Mouse (Mus musculus) gastrocnemius, postnatal 10 days (tissue): ENCODE measurements at regions not wholly inside any gene's neighbourhood (a gene's known extent, or its start where the extent isn't known, plus 50 kb on each side); places are given as distances from the start of the nearest gene placed in this dataset.

Experiments
- DNase-seq: peaks from one replicate; pipeline ENCODE4 v3.0.0; 2021; ENCODE audit warnings: mixed read lengths

DNA sequence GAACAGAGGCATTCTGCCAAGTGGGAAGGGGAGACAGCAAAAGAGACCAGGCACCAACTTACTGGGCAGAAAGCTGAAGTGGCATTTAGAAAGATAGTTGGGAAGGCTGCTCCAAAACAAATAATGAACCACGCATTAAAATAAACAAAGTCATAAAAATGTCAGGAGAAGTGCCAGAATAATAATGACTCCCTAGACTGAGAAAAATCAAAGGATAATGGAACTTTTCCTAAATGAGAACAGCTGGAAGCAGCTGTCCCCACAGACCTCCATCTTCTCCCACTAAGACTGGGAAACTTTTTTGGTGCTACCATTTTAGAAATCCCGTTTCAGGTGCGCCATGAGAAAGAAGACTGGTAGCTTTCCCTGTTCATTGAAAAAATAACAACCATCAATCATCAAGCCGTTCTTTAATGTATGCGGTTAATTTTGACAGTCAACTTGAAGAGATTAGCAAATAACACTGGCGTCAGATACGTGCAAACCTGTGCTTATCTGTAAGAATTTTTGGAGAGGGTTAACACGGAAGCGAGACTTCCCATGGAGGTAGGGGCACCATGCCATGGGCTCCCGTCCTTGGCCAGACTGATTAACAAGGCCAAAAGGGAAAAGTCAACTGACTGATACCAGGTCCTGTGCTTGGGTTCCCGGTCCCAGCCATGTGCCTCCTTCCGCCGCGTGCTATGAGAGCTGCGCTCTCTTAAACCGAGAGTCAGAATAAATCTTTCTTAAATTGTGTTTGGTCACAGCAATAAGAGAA lies 286.1 kb upstream of the Id4 start:
- no peak for DNase-seq

DNA sequence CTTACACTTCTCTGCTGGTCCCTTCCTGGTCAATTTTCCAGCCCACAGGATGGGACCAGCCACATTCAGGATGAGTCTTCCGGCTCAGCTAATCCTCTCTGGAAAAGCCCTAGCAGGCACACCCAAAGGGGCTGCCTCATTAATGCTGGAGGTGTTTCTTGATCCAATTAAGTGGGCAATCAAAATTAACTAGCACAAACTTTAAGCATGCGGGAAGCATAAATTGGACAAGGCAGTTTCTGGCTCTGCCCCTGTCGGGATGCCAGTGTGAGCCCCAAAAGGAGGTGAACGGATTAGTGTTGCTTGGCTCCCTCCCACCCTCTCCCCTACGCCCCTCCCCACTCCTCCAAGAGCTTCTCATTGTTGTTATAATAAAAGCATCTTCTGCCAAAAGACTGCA lies 262.5 kb upstream of the Id4 start:
- no peak for DNase-seq

DNA sequence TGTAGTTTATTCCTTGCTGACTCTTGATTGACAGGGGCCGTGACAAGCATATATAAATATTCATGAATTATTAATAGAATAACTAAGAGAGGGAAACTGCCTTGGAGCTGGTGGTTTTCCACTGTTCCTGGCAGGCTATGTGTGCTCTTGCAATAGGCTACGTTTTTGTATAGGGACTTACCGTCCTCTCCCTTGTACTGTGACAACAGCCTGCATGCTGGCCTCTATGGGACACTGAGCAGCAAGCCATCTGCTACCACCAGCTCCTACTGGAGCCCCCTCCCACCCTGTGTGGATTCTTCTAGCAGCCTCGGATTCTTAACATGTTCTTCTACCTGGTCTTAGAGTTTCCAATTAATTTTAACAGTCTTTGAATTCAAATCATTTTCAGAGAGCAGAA lies 261.6 kb upstream of the Id4 start:
- no peak for DNase-seq

DNA sequence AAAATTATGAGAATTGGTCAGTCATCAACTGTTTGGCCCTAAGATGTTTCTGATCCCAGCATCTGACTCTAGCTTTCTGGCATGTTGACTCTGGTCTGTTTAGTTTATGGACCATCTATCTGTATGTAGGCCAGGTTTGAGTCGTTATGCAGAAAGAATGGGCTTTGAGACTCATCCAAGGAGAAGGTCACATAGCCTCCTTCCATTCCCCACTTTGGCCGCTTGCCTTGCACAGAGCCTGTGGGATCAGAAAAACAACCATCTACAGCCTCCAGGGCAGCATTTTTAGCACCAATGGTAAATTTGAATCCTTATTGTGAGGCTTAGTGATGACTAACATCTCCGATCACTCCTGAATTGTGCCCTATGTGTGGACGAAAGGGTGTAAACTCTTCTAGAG lies 257.9 kb upstream of the Id4 start:
- peak; percentile 17 for DNase-seq

DNA sequence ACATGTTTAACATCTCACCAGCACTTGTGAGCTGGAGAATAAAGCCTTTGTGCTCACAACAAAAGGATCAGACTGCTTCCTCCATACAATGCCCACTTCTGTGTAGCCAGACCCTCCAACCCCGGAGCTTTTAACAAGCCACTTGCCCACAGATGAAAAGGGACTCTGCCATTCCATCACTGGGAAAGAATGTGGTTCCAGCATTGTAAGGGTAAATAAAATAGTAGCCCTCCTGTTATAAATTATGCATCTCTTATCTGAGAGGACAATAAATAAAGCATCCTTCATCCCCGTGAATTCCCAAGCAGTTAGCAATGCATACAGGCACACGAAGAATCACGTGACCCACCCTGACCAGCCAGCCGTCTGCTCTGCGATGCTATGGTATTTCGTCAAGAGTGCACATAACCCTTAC lies 247.7 kb upstream of the Id4 start:
- DNase-seq = no peak

DNA sequence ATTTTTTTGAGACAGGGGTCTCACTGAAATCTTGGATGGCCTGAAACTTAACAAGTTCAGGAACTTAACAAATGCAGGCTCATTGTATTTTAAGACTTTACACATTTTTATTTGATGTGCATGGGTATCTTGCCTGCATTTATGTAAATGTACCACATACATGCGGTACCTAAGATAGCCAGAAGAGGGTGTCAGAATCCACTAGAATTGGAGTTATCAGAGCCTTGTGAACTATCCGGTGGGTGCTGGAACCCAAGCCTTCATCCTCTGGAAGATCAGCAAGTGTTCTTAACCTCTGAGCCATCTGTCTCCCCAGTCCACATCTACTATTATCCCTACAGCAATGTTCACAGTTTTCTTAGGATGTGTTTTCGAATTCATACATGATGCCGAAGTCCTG lies 245.7 kb upstream of the Id4 start:
- DNase-seq = no peak

DNA sequence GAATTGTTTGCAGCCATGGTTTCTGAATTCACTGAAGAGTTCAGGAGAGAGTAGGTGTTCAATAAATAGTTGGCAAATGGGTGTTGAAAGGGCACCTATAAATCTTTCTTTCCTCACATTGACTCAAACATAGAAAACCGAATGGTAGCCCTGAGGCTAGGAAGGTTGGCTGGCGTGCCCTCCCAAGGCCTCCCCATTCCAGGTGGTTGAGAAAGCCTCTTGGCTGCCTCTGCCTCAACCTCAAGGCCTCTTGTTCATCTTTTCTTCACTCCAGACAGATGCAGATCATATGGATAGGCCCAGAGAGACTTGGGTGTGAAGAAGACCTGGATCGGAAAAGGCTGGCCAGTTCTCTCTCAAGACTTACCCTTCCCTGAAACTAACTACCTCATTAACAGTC lies 245.0 kb upstream of the Id4 start:
- no peak for DNase-seq

DNA sequence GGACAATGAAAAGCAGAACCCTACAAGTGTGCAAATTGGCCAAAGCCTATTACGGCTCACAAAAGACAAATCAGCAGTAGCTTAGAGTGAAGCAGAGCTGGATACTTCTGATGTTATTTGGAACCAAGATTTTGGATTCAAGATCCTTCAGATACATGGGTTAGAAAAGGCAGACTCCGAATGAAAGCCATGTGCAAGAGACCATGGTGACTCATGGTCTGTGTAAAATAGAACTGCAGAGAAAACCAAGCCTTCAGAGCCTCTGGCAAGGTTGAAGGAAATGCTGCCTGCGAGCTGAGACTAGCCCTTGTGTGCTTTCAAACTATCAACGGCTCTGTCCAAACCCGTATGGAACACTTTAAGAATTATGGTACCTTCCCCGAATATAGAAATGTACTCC lies 244.4 kb upstream of the Id4 start:
- DNase-seq = no peak

DNA sequence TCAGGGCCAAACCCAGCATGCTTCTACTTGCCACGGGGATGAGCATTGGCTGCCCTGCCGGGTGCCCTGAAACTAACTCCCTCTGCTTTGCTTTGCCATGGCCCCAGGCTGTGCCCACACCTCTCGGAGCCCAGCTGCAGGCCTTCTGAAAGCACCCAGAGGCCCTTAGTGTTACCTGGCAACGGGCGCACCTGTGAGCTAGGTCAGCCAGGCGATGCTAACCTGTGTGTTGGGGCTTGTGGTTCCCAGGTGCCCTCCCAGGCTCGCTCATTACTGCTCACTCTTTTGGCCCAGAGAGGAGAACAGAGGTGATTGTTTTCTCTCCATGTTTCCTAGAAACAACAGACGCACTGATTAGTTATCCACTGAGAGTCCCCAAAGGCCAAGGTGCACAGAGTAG lies 243.4 kb upstream of the Id4 start:
- no peak for DNase-seq

DNA sequence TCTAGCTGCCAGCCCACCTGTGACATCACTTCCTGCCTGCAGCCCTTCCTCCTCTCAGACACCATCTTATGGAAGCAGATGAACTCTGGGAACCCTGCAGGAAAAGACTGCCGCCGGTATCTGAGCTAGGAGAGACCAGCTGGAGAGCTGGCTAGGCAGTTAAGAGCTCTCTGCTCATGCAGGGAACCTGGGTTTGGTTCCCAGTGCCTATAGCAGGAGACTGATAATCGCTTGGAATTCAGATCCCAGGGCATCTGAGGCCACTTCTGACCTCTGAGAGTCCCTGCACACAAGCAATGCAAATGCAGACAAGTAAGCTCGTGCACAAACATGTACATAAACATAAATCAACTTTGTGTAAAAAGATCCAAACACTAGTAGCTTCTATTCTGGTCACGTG lies 242.4 kb upstream of the Id4 start:
- no peak for DNase-seq

DNA sequence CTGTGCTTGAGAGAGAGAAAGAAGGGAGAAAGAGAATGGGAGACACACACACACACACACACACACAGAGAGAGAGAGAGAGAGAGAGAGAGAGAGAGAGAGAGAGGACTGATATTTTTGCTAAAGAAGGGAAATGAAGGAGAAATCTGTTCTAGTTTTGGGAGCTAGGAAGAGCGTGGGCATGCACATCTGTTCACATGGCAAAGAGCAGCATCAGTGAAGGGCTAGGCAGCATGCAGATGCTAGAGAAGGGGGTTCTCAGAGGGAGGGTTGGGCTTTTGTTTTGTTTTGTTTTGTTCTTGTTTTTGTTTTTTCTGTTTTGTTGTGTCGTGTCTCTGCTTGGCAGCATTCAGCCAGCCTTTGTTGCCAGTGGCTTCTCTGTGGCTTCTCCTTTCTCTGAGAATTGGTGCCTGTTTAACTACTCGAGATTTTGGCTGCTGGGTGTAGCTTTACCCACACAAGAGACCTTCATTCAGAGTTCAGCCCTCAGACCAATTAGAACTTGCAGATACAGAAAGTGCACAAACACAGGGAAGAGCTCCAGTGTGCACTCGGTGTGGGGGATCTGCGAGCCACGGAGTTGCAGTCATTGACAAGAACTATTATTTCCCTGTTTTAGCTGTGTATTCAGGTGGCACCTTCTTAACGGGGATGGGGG lies 237.9 kb upstream of the Id4 start:
- DNase-seq = no peak

DNA sequence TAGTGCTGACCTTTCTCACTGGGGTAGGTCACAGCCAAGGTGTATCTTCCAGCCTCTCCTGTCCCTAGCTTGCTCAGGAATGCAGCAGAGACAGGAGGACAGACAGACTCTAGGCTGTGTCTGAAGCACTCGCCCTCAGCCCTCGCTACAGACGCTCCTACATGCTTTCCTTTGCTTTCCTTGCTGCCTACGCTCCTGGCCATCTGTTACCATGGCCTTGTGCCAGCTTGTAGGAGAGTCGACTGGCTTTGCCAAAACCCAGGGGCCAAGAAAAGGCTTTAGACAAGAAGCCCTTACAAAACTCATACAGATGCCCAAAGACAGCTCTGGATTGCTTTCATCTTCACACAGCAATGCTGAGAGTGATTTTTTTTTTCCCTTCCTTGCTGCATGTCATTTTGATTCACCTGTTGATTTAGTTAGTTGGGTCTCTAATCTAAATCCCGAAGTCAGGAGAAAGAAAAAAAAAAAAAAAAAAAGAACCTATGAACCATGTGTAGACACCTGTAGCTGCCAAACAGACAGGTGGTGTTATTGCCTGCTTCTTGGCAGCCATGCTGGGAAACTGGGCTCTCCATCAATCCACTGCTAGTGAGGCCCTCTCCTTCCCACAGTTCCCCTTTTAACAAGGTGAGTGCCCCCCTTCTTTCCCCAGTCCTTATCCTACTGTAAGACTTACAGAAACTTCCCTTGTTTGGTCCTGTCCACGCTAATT lies 233.1 kb upstream of the Id4 start:
- peak; percentile 42 for DNase-seq

DNA sequence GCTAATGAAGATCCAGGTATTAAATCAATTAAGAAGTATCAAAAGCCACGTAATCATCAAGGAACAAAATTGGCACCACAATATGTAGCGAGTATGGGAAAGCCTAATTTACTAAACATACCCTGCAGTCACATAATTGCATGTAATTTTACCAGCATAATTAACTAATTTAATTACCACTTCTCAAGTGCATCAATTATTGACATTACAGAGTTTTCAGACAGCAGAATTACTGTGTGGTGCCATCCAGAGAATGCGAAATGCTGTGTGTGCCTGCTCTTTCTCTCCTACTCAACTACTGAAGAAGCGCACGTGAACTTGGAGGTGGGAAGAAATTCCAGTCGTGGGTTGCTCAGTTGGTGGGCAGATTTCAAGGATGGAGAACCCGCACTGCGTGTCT lies 229.5 kb upstream of the Id4 start:
- DNase-seq = no peak

DNA sequence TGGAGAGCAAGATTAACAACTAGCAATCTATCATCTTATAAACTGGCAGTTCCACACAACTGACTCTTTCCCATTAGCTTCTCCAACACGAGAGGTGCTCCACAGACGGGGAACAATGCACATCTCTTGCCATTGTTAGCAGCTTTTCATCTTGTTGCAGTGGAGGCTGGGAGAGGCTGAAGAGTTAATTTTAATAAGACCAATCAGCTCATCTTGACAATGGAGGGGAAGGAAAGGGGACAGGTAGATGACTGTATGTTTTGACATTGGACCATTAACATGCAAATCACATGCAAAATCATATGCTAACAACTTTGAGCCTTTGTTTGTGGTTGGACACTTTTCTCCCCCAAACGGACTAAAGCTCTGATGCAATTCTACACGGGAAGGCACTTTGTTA lies 218.9 kb upstream of the Id4 start:
- DNase-seq = no peak

DNA sequence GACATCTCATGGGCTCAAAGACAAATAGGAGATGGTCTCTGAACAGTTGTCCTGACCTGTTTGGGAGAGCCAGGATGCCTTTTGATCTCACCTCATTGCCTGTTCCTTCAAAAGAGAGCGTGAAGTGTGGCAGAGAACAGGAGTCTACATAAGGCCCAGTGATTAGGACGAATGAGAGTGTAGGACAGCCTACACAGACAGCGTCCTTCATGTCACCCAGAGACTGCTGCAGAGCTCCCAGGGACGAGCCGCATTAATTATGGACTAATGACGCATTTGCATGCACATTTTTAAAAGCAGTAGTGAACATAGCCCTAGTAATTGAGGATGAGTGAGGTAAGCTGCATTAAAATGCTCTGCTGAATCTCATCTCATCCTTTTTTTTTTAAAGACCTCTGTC lies 218.5 kb upstream of the Id4 start:
- DNase-seq = no peak

DNA sequence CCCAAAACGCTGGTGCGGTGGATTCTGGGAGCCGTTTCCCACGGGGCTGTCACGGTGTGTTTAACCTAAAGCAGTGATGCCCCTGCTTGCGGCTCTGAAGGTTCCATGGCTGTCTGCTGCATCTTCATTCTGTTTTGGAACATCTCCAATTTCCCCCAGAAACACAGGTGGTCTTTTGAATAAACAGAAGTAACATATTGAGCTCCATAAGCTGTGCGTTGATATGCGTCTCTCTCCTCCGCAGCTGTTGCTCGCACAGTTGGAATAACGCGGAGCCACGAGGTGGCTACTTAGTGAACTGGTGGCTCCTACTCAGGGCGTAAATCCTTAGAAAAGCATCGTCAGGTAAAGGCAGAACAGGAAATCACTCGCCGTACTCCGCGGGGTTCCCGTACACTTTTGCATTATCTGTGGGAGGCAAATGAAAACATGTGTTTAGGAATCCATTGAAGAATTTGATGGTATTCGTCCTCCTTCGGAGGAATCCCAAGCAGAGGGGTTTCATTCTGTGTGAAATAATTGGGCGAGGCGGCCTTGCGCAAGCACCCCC lies 214.8 kb upstream of the Id4 start:
- no peak for DNase-seq

DNA sequence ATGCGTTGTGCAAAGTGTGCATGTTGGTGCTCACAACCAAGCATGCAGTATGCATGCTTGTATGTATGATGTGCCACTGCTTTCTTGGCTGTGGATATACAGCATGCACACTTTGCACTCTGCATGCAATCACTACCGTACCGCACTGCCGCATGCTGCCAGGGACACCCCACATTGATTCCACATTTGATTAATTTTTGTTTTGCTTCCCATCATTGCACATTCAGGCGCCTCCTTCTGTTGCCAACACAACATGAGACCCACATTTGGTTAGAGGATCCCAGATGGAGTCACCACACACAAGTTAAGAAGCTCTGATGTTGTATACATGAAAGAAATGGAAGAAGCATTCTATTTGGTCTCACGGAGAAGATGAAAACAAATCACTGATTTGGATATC lies 211.2 kb upstream of the Id4 start:
- DNase-seq = no peak

DNA sequence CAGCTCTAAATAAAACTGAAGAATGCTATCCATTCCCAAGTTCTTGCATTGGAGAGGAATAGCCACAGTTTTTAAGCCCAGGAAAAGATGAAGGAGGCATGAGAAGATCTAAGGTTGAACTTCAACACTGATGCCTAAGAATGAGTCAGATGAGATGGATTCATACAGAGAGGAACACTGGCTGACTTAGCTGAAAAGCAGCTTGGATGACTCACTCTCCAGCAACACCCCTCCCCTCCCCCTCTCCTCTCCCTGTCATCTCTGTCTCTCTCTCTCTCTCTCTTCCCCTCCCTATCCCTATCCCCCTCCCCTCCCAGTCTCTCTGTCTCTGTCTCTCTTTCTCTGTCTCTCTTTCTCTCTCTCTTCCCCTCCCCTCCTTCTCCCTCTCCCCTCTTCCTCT lies 186.4 kb upstream of the Id4 start:
- no peak for DNase-seq

DNA sequence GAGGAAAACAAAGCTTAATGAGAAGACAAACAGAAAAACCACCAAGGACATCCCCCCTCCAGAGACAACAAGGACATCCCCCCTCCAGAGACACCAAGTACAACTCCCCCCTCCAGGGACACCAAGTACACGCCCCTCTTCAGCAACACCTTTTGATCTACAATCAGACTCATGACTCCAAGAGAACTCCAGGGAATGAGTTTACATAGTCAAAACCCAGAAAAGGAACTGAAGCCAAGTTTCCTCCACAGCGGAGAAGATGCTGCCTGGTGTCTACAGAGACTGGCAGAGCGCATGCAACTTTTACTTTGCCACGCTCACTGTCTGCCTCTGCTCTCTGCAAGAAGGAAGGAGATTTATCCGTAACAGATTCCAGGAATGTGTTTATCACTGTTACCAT lies 185.7 kb upstream of the Id4 start:
- no peak for DNase-seq

DNA sequence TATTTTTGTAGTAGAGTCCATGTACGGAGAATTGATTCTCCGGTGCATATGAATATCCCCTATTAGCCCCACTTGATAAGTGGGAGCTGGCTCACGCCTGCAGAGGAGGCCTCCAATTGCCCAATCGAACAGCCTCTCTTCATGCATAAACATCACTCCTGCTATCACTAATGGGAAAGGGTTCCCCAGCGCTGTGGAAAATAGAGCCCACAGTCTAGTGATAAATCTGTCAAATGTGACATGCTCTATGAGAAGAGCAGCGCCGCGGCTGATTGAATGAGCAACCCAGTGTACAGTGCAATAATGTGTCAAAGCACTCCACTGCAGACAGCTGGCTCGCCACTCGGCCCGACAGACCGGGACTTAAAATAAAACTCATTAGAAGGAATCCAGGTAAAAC lies 182.8 kb upstream of the Id4 start:
- DNase-seq = no peak

DNA sequence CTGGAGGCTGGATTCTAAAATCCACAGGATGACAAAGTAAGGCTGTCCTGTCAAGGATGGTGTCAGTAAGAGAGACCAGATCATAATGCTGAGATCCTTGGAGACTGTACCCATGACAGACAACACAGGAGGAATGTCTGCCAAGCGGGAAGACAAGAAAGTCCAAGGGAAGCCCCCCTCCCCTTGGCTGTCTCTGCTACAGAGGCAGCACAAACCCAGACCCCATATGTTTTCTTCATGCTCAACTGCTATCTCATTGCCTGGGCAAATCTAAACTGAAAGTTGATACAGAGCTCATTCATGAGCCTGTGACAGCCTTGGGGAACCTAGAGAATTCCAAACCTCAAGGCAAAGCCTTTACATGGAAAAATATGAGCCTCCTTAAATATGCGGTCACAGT lies 177.7 kb upstream of the Id4 start:
- DNase-seq = no peak

DNA sequence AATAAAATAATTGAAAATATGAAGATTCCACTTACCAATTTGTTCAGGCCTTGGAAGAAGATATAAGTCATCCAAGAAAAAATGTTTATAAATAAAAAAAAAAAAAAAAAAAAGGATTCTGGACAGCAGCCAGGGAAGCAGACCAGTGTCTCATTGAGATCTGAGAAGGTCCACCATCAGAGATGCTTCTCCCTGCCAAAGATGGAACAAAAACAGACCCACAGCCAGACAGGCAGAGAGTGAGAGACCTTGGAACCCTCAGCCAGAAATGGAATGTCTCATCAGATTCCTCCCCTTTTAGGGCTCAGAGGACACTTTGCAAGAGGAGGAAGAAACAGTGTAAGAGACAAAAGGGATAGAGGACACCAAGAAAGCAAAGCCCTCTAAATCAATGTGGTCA lies 177.2 kb upstream of the Id4 start:
- no peak for DNase-seq

DNA sequence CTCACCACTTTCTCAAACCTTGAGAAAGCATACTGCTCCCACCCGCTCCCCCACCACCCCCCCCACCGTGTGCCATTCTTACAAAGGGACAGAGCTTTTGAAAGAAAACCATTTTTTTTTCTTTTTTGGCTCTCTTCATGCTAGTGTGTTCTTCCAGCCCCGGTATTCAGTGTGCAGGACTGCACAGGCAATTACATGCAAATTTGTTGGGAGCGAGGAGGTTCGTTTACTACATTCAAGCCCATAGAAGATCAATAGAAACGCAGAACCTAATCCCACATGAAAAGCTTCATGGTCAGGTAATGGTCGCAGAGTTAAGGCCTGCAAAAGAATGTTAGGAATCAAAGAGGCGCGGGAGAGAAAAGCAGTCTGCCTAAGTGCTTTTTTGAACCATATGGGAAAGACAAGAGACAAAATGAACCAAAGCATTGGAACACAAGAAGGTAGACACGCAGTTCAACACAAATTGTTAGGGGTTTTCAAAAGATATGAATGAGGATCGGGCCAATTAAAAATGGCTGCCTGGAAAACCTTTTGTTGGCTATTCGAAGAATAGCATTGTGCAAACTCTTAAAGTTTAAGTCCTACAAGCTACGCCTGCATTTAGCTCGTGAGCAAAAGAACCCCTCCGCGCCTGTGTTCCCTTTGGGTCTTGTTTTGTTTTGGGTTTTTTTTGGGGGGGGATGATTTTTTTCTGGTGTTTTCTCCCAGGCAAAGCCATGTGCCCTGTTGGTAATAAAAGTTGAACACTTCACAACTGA lies 166.6 kb upstream of the Id4 start:
- DNase-seq = no peak
